Mouse (Mus musculus) limb, embryonic 14.5 days (tissue): ENCODE measurements around the gene Habp2. TPM values are rescaled to one million over a fixed set of nuclear protein-coding genes. Genes with fewer than 3 reads are reported as not detected.
"Not testable (repeated sequence)": the region's sequence is repeated elsewhere in the genome, so short reads cannot be mapped to it uniquely, and the experiment has no call there.

Experiments
- ATAC-seq: fragments of 200-750 bp; cut with Nextera tagmentation; 2 replicates; pipeline ENCODE4 v1.8.0; 2017; ENCODE audit warnings: low read depth, moderate number of reproducible peaks, moderate TSS enrichment; ENCODE audit not compliant: low FRiP score
- DNase-seq: peaks from one replicate; pipeline ENCODE4 v3.0.0-alpha.2; 2015; ENCODE audit warnings: low spot score
- H3K27ac ChIP-seq: fragments of 300-500 bp; sonication (generic); replicated peaks from 2 replicates; pipeline ENCODE4 v1.5.1; 2014; ENCODE audit warnings: low read depth, mild to moderate bottlenecking, low read length, moderate library complexity, mixed read lengths
- H3K27me3 ChIP-seq: fragments of 300-500 bp; sonication (generic); 2 replicates; pipeline ENCODE4 v1.6.1; 2014; ENCODE audit warnings: low read length, mixed read lengths; ENCODE audit not compliant: control insufficient read depth, insufficient read depth
- H3K36me3 ChIP-seq: fragments of 300-500 bp; sonication (generic); 2 replicates; pipeline ENCODE4 v1.6.1; 2014; ENCODE audit warnings: mild to moderate bottlenecking, low read length, moderate library complexity, mixed read lengths; ENCODE audit not compliant: control insufficient read depth, insufficient read depth
- H3K4me1 ChIP-seq: fragments of 300-500 bp; sonication (generic); 2 replicates; pipeline ENCODE4 v1.6.1; 2014; ENCODE audit warnings: antibody characterized with exemption, low read length, mixed read lengths; ENCODE audit not compliant: control insufficient read depth, insufficient read depth
- H3K4me2 ChIP-seq: fragments of 300-500 bp; sonication (generic); replicated peaks from 2 replicates; pipeline ENCODE4 v1.6.1; 2014; ENCODE audit warnings: low read depth, mild to moderate bottlenecking, low read length, moderate library complexity; ENCODE audit not compliant: severe bottlenecking
- H3K4me3 ChIP-seq: fragments of 300-500 bp; sonication (generic); replicated peaks from 2 replicates; pipeline ENCODE4 v1.5.1; 2014; ENCODE audit warnings: low read length
- H3K9ac ChIP-seq: fragments of 300-500 bp; sonication (generic); 2 replicates; pipeline ENCODE4 v1.6.1; 2014; ENCODE audit warnings: mild to moderate bottlenecking, low read depth, low read length, moderate library complexity; ENCODE audit not compliant: severe bottlenecking
- H3K9me3 ChIP-seq: fragments of 300-500 bp; sonication (generic); 2 replicates; pipeline ENCODE4 v1.6.1; 2016; ENCODE audit warnings: low read length; ENCODE audit not compliant: control insufficient read depth
- POLR2A ChIP-seq: fragments of 200-500 bp; IDR thresholded peaks from 2 replicates; pipeline ENCODE4 v1.8.0; 2012; ENCODE audit warnings: inconsistent platforms, mild to moderate bottlenecking, moderate library complexity, borderline replicate concordance; ENCODE audit not compliant: insufficient read depth, insufficient read length; ENCODE audit errors: extremely low read depth
- WGBS: fragments of 180-500 bp; shearing (Covaris S2); extraction: QIAGEN DNeasy Blood & Tissue Kit; methylation state at CpG from one replicate; pipeline ENCODE4 v1.1.7; 2014; 5-methylcytosine and 5-hydroxymethylcytosine counted together
- polyA plus RNA-seq, 2 experiments: library from polyadenylated mRNA; depleted of rRNA in 1 of 2; stranded (reverse) in 1 of 2; unstranded in 1 of 2; fragments of >200 nt; fragmentation: Nextera tagmentation in 1 of 2; extraction: Ambion mirVana in 1 of 2; gene quantifications; 2 replicates each; pipeline versions ENCODE4 v1.2.1 to v1.2.3; 2012 to 2014

The Habp2 gene
- polyA plus RNA-seq, 2 experiments: not detected

DNA sequence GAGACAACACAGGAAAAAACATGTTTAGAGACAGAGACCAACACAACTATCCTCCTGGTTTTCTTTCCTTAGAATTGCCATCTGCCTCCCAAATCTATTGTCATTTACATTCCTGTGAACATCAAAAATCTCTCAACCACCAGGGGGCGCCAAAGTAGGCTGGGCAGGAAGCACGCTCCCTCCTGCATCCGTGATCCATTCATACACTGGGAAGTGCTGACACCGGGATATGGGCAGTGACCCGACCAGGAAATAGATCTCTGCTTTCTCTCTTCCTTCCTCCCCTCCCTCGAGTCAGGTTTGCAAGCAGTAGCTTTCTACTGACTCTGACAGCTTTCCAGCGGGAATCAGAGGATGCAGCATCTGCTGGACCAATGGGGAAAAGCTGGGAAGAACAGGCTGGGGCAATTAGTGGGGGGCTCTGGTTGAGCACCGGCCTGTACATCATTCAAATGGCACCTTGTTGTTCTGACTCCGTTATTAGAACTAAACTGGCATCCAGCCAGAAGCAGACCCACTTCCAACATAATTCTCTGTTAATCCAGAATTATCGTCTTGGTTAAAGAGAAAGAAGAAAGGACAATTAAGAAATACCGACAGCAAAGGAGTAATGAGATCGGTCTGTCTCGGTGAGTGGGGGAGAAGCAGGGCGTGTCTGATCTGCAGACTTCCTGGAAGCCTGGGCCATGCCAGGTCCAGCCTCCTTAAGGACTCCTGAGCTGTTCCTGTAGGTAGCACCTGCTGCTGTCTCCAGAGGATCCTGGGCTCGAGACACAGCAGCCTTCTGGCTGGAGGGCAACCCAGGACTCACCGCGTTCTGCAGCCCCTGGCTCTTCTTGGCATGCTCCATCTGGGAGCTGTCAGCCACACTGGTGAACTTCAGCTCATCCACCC lies 69.8 kb downstream of the Habp2 start:
- Histone ChIP-seq H3K27ac (no peak overlapping the region), H3K9ac (no peak overlapping the region), H3K4me3 (no peak overlapping the region), H3K27me3 (no peaks in the 10 kb centered on the region), H3K36me3 (no peaks in the 10 kb centered on the region), H3K4me1 (no peaks in the 10 kb centered on the region), H3K4me2 (no peak overlapping the region), H3K9me3 (no peaks in the 10 kb centered on the region)
- WGBS: 32% methylated on average over 17 of the region's 17 CpGs
- no peak for TF ChIP-seq POLR2A
- peak; percentile 54 for DNase-seq
- no peak for ATAC-seq

GRCm38 (mm10) chr19:56357374-56357708 lies 70.4 kb downstream of the Habp2 start:
- ATAC-seq, H3K4me3 ChIP-seq, H3K27ac ChIP-seq, H3K9ac ChIP-seq, DNase-seq, H3K4me2 ChIP-seq, H3K9me3 ChIP-seq, H3K27me3 ChIP-seq, H3K36me3 ChIP-seq, H3K4me1 ChIP-seq: not testable (repeated sequence)
- WGBS: 63% methylated on average over 2 of the region's 2 CpGs

DNA sequence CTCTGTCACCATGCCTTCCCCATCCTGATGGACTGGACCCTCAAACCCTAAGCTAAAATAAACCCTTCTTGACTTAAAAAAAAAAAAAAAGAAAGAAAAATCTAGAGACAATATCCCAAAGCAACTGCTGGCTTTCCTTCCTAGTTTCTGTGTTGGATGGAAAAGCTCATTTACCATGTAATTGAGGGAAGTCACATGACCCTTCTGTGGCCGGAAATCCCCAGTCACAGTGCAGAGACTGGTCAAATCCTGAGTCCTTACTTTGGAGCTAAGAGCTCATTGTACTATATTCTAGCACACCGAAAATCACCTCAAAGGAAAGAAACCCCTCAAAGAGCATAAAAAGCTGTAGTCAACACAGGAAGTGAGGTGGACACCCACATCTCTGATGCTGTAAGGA lies 72.0 kb downstream of the Habp2 start:
- ATAC-seq (no peak), DNase-seq (no peak)
- Histone ChIP-seq H3K27ac (no peak overlapping the region), H3K4me2 (no peak overlapping the region), H3K9me3 (no peaks in the 10 kb centered on the region), H3K36me3 (no peaks in the 10 kb centered on the region), H3K4me3 (no peak overlapping the region), H3K9ac (no peak overlapping the region), H3K4me1 (no peaks in the 10 kb centered on the region), H3K27me3 (no peaks in the 10 kb centered on the region)
- TF ChIP-seq POLR2A: no peak
- 75% methylated on average over 2 of the region's 2 CpGs for WGBS

DNA sequence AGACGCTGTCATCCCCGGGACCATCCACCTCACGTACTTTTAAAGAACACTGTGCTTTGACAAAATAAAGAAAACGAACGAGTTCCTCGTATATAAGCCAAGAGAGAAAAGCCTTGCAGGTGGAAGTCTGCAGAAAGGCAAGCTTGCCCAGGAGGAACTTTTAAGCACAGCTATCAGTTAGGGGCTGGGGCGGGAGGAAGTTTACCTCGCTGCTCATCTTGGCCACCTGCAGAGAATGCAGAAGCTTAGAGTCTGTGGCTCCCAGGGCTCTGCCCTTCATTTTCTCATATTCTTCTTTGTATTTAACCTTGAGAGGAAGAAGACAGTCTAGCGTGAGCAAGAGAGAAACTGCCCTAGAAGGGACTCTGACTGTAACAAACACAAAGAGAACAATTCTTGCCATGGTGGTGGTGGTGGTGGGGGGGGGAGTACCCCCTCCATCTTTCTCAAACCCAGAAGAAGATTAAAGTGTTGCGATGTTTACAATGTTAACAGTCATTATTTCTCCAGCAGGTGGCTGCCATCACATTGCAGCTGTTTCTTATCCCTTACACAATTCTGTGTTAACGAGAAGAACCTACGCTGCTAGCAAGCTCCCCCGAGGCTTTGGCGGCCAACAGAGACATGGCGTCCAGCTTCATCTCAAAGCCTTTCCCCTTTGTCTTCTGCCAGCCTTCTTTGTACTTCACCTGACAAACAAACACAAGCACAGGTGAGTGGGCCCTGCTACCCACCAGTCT lies 77.0 kb downstream of the Habp2 start:
- Histone ChIP-seq H3K4me3 (no peak overlapping the region), H3K27me3 (no peaks in the 10 kb centered on the region), H3K9me3 (no peaks in the 10 kb centered on the region), H3K27ac (no peak overlapping the region), H3K36me3 (no peaks in the 10 kb centered on the region), H3K9ac (no peak overlapping the region), H3K4me2 (no peak overlapping the region), H3K4me1 (no peaks in the 10 kb centered on the region)
- no peak for ATAC-seq
- no peak for TF ChIP-seq POLR2A
- 49% methylated on average over 15 of the region's 15 CpGs for WGBS
- DNase-seq: no peak

- no peak overlapping the region for H3K4me3 ChIP-seq
- ATAC-seq: no peak
- no peaks in the 10 kb centered on the region for H3K27me3 ChIP-seq
- no peak for TF ChIP-seq POLR2A
- H3K36me3 ChIP-seq: no peaks in the 10 kb centered on the region
- no peak overlapping the region for H3K27ac ChIP-seq
- H3K4me1 ChIP-seq: no peaks in the 10 kb centered on the region
- H3K9me3 ChIP-seq: no peaks in the 10 kb centered on the region
- no peak overlapping the region for H3K9ac ChIP-seq
- H3K4me2 ChIP-seq: no peak overlapping the region
- 48% methylated on average over 8 of the region's 8 CpGs for WGBS
- DNase-seq: no peak
Measured at GRCm38 (mm10) chr19:56364563-56364962, 77.6 kb downstream of the Habp2 start.
